Mouse (Mus musculus): ENCODE measurements at regions not wholly inside any gene's neighbourhood (a gene's known extent, or its start where the extent isn't known, plus 50 kb on each side); places are given as distances from the start of the nearest gene placed in this dataset.

DNA sequence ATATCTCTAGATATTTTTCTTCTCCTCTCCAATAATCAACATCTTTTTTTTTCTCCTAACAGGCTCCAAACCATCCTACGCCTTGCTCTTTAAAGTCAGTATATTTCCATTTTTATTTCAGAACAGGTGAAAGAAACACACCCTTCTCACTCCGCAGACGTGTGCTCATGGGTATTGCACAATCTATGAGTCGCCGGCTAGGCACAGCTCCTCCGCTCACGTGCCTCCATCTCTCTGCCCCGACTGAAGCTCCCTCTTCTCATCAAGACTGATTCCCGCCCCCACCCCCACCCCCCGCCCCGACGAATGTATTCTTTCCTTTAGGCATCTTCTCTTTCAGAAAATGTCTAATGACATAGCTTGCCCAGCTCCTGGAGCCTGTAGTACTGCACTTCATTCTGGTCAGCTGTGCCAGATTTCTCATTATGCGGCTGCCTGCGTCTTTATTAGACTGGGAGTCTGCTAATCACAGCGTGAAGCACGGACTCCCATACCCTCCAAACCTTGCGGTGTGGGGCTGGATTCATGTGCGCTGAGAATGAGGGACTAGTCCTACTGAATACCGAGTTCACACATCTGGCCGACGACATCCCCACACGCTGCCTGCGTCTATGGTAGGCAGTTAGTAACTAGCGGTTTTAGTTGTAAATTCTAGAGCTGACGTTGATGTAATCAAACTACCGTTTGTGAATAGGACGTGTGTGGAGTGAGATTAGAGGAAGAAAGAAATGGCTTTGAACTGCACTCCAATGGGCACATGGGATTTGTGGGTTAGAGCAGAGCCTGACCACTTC lies 327.9 kb downstream of the Adamts20 start:
- TF ChIP-seq CTCF (IDR thresholded peaks at IDR 0.05; ENCODE audit: borderline replicate concordance, extremely low read depth, insufficient read depth, insufficient read length) = no peak
- TF ChIP-seq POLR2A (IDR thresholded peaks at IDR 0.05; ENCODE audit: borderline replicate concordance, extremely low read depth, insufficient read depth, insufficient read length, poor library complexity, severe bottlenecking) = no peak
